Mouse (Mus musculus): ENCODE measurements at regions not wholly inside any gene's neighbourhood (a gene's known extent, or its start where the extent isn't known, plus 50 kb on each side); places are given as distances from the start of the nearest gene placed in this dataset.

DNA sequence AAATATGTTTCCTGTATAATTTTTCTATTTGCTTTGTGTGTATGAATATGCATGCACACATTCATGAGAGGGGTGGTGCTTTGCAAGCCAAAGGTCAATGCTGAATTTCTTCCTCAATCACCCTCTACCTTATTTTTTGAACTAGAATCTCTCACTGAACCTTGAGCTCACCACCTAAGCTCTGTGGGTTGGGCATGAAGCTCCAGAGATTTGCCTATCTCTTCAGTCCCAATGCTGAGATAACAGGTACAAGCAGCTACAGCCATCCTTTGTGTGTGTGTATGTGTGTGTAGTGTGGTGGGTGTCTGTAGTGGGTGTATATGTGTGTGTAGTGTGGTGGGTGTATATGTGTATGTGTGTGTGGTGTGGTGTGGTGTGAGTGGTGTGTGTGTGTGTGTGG, 295.7 kb upstream of the Cited2 start:
- H3K9ac ChIP-seq (ENCODE audit: low read length): no peak overlapping the region
- ATAC-seq (ENCODE audit: low read depth): no peak
- no peaks in the 10 kb centered on the region for H3K36me3 ChIP-seq (ENCODE audit: control insufficient read depth, insufficient read depth, low read length)
- H3K4me1 ChIP-seq (replicated peaks; ENCODE audit: control insufficient read depth, insufficient read depth, low read length): peaks cover 2% of the 10 kb centered on the region; the same call in 1 of the 2 replicates
- H3K27ac ChIP-seq (ENCODE audit: low read length): no peak overlapping the region
- no peak overlapping the region for H3K4me2 ChIP-seq (ENCODE audit: low read depth, low read length)
- H3K9me3 ChIP-seq (ENCODE audit: control insufficient read depth, low read length): no peaks in the 10 kb centered on the region
- H3K4me3 ChIP-seq (ENCODE audit: low read length): no peak overlapping the region
- no peaks in the 10 kb centered on the region for H3K27me3 ChIP-seq (ENCODE audit: control insufficient read depth, insufficient read depth, low read depth, low read length)

DNA sequence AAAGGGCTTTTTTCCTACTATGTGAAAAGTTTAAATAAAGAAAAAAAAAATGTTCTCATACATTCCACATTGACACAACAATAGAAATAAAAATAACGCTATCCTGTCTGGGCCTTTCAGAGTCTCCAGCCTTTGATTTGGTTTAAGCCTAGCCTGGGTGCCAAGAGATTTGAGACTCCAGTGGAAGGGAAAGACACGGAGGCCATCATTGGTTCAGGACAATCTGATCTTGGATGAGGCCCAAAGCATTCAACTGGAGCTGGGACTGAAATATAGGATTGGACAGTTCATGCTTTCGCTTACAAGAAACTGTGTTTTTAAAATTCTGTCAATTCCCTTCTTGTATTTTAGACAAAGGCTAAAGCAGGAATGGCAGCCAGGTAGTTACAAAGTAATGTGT, 294.7 kb upstream of the Cited2 start:
- Histone ChIP-seq H3K4me1 (replicated peaks; ENCODE audit: control insufficient read depth, insufficient read depth, low read length) (peaks cover 2% of the 10 kb centered on the region; the same call in 1 of the 2 replicates), H3K4me3 (ENCODE audit: low read length) (no peak overlapping the region), H3K27ac (ENCODE audit: low read length) (no peak overlapping the region), H3K9me3 (ENCODE audit: control insufficient read depth, low read length) (no peaks in the 10 kb centered on the region), H3K36me3 (ENCODE audit: control insufficient read depth, insufficient read depth, low read length) (no peaks in the 10 kb centered on the region), H3K27me3 (ENCODE audit: control insufficient read depth, insufficient read depth, low read depth, low read length) (no peaks in the 10 kb centered on the region), H3K4me2 (ENCODE audit: low read depth, low read length) (no peak overlapping the region), H3K9ac (ENCODE audit: low read length) (no peak overlapping the region)
- no peak for ATAC-seq (ENCODE audit: low read depth)
- 54% methylated on average over 3 of the region's 3 CpGs for WGBS

DNA sequence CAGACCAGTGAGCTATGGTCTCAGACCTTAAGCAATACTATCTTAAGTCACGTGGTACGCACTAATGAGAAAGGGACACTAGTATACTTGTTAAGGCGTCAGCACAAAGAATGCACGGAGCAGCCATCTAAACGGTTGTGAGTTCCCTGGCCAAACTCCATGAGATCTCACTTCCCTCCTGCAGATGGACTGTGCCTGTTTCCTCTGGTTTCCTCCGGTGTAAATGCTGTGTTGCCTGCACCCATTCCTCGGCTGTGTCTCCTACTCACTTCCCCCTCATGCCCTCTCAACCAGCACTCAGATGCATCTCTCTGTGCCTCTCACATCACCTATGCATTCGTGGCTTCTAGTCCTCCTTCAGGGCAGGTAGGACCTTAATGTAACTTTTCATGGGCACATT, 291.9 kb upstream of the Cited2 start:
- Histone ChIP-seq H3K27me3 (ENCODE audit: control insufficient read depth, insufficient read depth, low read depth, low read length) (no peaks in the 10 kb centered on the region), H3K4me2 (ENCODE audit: low read depth, low read length) (no peak overlapping the region), H3K9me3 (ENCODE audit: control insufficient read depth, low read length) (no peaks in the 10 kb centered on the region), H3K4me1 (replicated peaks; ENCODE audit: control insufficient read depth, insufficient read depth, low read length) (no peaks in the 10 kb centered on the region), H3K36me3 (ENCODE audit: control insufficient read depth, insufficient read depth, low read length) (no peaks in the 10 kb centered on the region), H3K4me3 (ENCODE audit: low read length) (no peak overlapping the region), H3K27ac (ENCODE audit: low read length) (no peak overlapping the region), H3K9ac (ENCODE audit: low read length) (no peak overlapping the region)
- 67% methylated on average over 8 of the region's 8 CpGs for WGBS
- ATAC-seq (ENCODE audit: low read depth): no peak

DNA sequence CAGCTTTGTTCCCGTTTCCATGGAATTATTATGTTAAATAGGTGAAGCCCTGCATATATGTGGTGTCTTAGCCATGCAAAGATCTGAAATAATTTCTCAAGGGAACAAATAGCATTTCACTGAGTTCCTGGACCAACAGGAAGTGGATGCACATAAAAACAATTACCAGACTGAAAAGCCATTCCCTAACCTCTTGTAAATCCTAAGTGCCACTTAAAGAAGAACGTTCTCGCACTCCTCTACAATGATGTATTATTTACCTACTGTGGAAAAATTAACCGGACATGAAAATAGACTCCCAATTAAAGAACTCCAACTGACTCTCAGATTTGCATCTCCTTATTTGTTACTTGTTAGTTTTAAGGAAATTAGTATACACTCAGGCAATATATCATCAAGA, 288.9 kb upstream of the Cited2 start:
- 0 out of 2 replicates have a peak, but pooled peaks have one; percentile 54 for ATAC-seq (ENCODE audit: low read depth)
- Histone ChIP-seq H3K9ac (ENCODE audit: low read length) (no peak overlapping the region), H3K36me3 (ENCODE audit: control insufficient read depth, insufficient read depth, low read length) (no peaks in the 10 kb centered on the region), H3K27me3 (ENCODE audit: control insufficient read depth, insufficient read depth, low read depth, low read length) (no peaks in the 10 kb centered on the region), H3K27ac (ENCODE audit: low read length) (no peak overlapping the region; the same call in 1 of the 2 replicates), H3K9me3 (ENCODE audit: control insufficient read depth, low read length) (no peaks in the 10 kb centered on the region), H3K4me3 (ENCODE audit: low read length) (no peak overlapping the region), H3K4me1 (replicated peaks; ENCODE audit: control insufficient read depth, insufficient read depth, low read length) (no peaks in the 10 kb centered on the region), H3K4me2 (ENCODE audit: low read depth, low read length) (no peak overlapping the region)
- WGBS: 56% methylated on average over 4 of the region's 4 CpGs

DNA sequence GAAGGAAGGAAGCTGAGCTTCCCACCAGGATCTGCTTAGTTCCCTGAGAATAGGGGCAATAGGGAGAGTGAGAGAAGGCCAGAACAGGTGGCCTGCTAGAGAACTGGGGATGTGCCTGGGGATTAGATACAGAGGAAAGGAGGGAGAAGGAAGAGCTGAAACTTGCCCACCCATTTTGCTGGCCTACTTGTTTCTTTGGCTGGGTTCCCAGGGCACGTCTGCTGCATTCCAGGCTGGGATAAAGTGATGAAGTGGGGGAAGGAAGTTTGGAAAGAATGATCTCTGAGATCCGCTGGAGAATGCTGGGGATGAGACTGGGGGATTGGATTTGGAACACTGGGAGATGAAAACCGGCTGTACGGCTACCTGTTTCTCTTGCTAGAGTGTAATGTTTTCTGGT, 272.8 kb upstream of the Cited2 start:
- no peaks in the 10 kb centered on the region for H3K4me1 ChIP-seq (replicated peaks; ENCODE audit: control insufficient read depth, insufficient read depth, low read length)
- no peak overlapping the region for H3K27ac ChIP-seq (ENCODE audit: low read length)
- 49% methylated on average over 4 of the region's 4 CpGs for WGBS
- no peaks in the 10 kb centered on the region for H3K9me3 ChIP-seq (ENCODE audit: control insufficient read depth, low read length)
- no peaks in the 10 kb centered on the region for H3K36me3 ChIP-seq (ENCODE audit: control insufficient read depth, insufficient read depth, low read length)
- no peak overlapping the region for H3K4me2 ChIP-seq (ENCODE audit: low read depth, low read length)
- no peak overlapping the region for H3K9ac ChIP-seq (ENCODE audit: low read length)
- ATAC-seq (ENCODE audit: low read depth): peak; percentile 60; the same call in 1 of the 2 replicates
- H3K27me3 ChIP-seq (ENCODE audit: control insufficient read depth, insufficient read depth, low read depth, low read length): no peaks in the 10 kb centered on the region
- H3K4me3 ChIP-seq (ENCODE audit: low read length): no peak overlapping the region

DNA sequence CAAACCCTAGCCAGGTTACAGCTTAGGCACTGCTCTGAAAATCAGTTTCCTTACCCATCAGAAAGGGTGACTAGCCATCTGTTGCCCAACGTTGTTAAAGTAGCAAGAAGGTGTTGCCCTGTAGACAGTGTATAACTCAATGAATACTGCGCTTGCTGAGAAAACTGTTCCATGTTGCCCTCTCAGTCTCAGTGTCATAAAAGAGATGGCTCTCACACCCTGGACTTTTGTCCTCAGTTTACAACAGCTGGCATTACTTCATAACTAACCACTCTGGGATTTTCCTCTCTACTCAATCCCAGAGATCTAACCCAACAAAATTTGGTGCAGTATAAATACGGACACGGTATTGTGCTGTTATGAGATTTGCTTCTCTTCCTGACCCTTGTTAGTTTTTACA, 252.1 kb upstream of the Cited2 start:
- ATAC-seq (ENCODE audit: low read depth): no peak
- 80% methylated on average over 4 of the region's 4 CpGs for WGBS
- no peak overlapping the region for H3K4me3 ChIP-seq (ENCODE audit: low read length)

DNA sequence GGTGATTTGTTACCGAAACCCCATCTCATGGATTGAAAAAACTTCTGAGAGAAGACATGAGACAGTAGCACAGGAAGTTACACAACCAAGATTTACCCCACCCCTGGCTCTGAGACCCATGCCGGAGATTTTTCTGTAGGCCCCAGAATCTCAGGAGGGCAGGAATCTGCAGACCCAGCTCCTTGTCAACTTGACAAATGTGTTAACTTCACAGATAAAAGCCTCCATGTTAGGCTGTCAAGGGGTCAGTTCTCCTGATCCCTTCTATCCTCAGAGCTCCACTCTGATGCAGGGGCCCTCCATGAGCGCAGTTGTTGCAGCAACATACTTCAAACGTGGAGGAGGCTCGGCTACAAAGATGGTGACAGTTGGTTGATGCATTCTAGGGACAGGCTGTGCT, 250.5 kb upstream of the Cited2 start:
- Histone ChIP-seq H3K4me2 (ENCODE audit: low read depth, low read length) (no peak overlapping the region), H3K27ac (ENCODE audit: low read length) (no peak overlapping the region), H3K36me3 (ENCODE audit: control insufficient read depth, insufficient read depth, low read length) (no peaks in the 10 kb centered on the region), H3K4me1 (replicated peaks; ENCODE audit: control insufficient read depth, insufficient read depth, low read length) (no peaks in the 10 kb centered on the region), H3K9me3 (ENCODE audit: control insufficient read depth, low read length) (no peaks in the 10 kb centered on the region), H3K27me3 (ENCODE audit: control insufficient read depth, insufficient read depth, low read depth, low read length) (no peaks in the 10 kb centered on the region), H3K9ac (ENCODE audit: low read length) (no peak overlapping the region), H3K4me3 (ENCODE audit: low read length) (no peak overlapping the region)
- 21% methylated on average over 5 of the region's 5 CpGs for WGBS
- peak; percentile 49; the same call in 1 of the 2 replicates for ATAC-seq (ENCODE audit: low read depth)

More for the DNA sequence above, 252.1 kb upstream of the Cited2 start:
- no peaks in the 10 kb centered on the region for H3K4me1 ChIP-seq (replicated peaks; ENCODE audit: control insufficient read depth, insufficient read depth, low read length)
- H3K36me3 ChIP-seq (ENCODE audit: control insufficient read depth, insufficient read depth, low read length): no peaks in the 10 kb centered on the region
- H3K27me3 ChIP-seq (ENCODE audit: control insufficient read depth, insufficient read depth, low read depth, low read length): no peaks in the 10 kb centered on the region
- no peak overlapping the region for H3K4me2 ChIP-seq (ENCODE audit: low read depth, low read length)
- H3K9me3 ChIP-seq (ENCODE audit: control insufficient read depth, low read length): no peaks in the 10 kb centered on the region
- H3K27ac ChIP-seq (ENCODE audit: low read length): no peak overlapping the region
- no peak overlapping the region for H3K9ac ChIP-seq (ENCODE audit: low read length)

DNA sequence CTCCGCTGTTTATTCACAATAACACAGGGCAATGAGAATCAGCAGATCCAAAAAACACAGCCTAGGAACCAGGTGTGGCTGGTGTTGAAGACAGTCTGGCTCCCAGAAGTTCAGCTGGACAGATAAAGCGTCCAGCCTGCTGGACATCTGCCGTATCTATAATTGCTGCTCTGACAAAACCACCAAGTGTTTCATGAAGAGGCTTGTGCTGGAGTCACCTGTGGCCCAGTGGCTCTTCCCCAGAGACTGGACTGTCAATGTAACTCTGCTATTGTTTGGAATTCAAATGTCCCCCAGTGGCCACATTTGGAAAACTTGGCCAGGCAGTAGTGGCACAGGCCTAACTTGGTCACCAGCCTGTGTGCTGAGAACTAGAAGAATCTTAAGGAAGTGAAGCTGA, 247.0 kb upstream of the Cited2 start:
- ATAC-seq (ENCODE audit: low read depth): no peak
- no peak overlapping the region for H3K27ac ChIP-seq (ENCODE audit: low read length)
- H3K9me3 ChIP-seq (ENCODE audit: control insufficient read depth, low read length): no peaks in the 10 kb centered on the region
- no peaks in the 10 kb centered on the region for H3K27me3 ChIP-seq (ENCODE audit: control insufficient read depth, insufficient read depth, low read depth, low read length)
- H3K4me3 ChIP-seq (ENCODE audit: low read length): no peak overlapping the region
- H3K9ac ChIP-seq (ENCODE audit: low read length): no peak overlapping the region
- no peaks in the 10 kb centered on the region for H3K36me3 ChIP-seq (ENCODE audit: control insufficient read depth, insufficient read depth, low read length)
- 84% methylated on average over 3 of the region's 3 CpGs for WGBS
- no peaks in the 10 kb centered on the region for H3K4me1 ChIP-seq (replicated peaks; ENCODE audit: control insufficient read depth, insufficient read depth, low read length)
- no peak overlapping the region for H3K4me2 ChIP-seq (ENCODE audit: low read depth, low read length)

DNA sequence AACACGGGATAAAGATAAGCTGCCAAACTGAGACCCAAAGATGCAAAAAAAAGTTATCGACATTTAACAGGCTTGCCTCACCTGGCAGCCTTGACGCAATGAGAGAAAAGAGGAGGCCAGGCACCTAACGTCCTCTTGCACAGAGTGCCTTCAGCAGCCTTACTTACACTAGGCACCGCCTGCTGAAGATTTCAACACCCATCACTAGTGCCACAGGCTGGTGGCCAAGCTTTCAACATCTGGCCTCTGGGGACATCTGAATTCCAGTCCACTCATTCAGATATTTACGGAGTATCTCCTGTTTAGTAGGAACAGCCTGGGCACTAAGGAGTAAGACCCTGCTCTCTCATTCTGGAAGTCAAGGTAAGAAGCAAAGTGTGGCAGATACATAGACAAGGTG, 246.3 kb upstream of the Cited2 start:
- Histone ChIP-seq H3K27ac (ENCODE audit: low read length) (no peak overlapping the region), H3K9ac (ENCODE audit: low read length) (no peak overlapping the region), H3K27me3 (ENCODE audit: control insufficient read depth, insufficient read depth, low read depth, low read length) (no peaks in the 10 kb centered on the region), H3K9me3 (ENCODE audit: control insufficient read depth, low read length) (no peaks in the 10 kb centered on the region), H3K4me2 (ENCODE audit: low read depth, low read length) (no peak overlapping the region), H3K36me3 (ENCODE audit: control insufficient read depth, insufficient read depth, low read length) (no peaks in the 10 kb centered on the region), H3K4me1 (replicated peaks; ENCODE audit: control insufficient read depth, insufficient read depth, low read length) (no peaks in the 10 kb centered on the region), H3K4me3 (ENCODE audit: low read length) (no peak overlapping the region)
- 77% methylated on average over 6 of the region's 6 CpGs for WGBS
- ATAC-seq (ENCODE audit: low read depth): no peak

All from lung, embryonic 16.5 days (tissue).